Mouse (Mus musculus) kidney, adult 9 months (tissue): Measurements from ENCODE around the gene Il20ra.
A peak's percentile ranks its signal among the peaks of the same experiment; 100 is the strongest.

ENCODE experiments used
- DNase-seq: peaks from one replicate; pipeline ENCODE4 v3.0.0; 2022

The Il20ra gene

GRCm38 (mm10) chr10:19779092-19779491 lies 66.7 kb downstream of the Il20ra start:
- no peak for DNase-seq

GRCm38 (mm10) chr10:19781365-19781764 lies 69.0 kb downstream of the Il20ra start:
- peak; percentile 18 for DNase-seq

- no peak for DNase-seq
These were observed 82.6 kb downstream of the Il20ra start for GRCm38 (mm10) chr10:19794996-19795395.

GRCm38 (mm10) chr10:19802958-19803357 lies 90.6 kb downstream of the Il20ra start:
- no peak for DNase-seq

GRCm38 (mm10) chr10:19804763-19805162 lies 92.4 kb downstream of the Il20ra start:
- DNase-seq = no peak
